Mouse (Mus musculus) embryonic facial prominence, embryonic 15.5 days (tissue): ENCODE data around the gene Rab1b. TPM values are rescaled to one million over a fixed set of nuclear protein-coding genes. Genes with fewer than 3 reads are reported as not detected.

ENCODE experiments used
- ATAC-seq: fragments of 200-750 bp; cut with Nextera tagmentation; 2 replicates; pipeline ENCODE4 v1.8.0; 2017; ENCODE audit warnings: low read depth, moderate TSS enrichment; ENCODE audit not compliant: insufficient number of reproducible peaks, low FRiP score, low TSS enrichment
- H3K27ac ChIP-seq: fragments of 300-500 bp; sonication (generic); replicated peaks from 2 replicates; pipeline ENCODE4 v1.5.1; 2015; ENCODE audit warnings: mild to moderate bottlenecking, inconsistent platforms
- H3K27me3 ChIP-seq: fragments of 300-500 bp; sonication (generic); 2 replicates; pipeline ENCODE4 v1.6.1; 2015; ENCODE audit warnings: inconsistent platforms
- H3K36me3 ChIP-seq: fragments of 300-500 bp; sonication (generic); 2 replicates; pipeline ENCODE4 v1.6.1; 2015; ENCODE audit warnings: mild to moderate bottlenecking, inconsistent platforms
- H3K4me1 ChIP-seq: fragments of 300-500 bp; sonication (generic); 2 replicates; pipeline ENCODE4 v1.6.1; 2015; ENCODE audit warnings: inconsistent platforms
- H3K4me2 ChIP-seq: fragments of 300-500 bp; sonication (generic); replicated peaks from 2 replicates; pipeline ENCODE4 v1.6.1; 2015; ENCODE audit warnings: mild to moderate bottlenecking, inconsistent platforms
- H3K4me3 ChIP-seq: fragments of 300-500 bp; sonication (generic); replicated peaks from 2 replicates; pipeline ENCODE4 v1.5.1; 2015; ENCODE audit warnings: mild to moderate bottlenecking, inconsistent platforms
- H3K9ac ChIP-seq: fragments of 300-500 bp; sonication (generic); 2 replicates; pipeline ENCODE4 v1.6.1; 2015; ENCODE audit warnings: inconsistent platforms
- H3K9me3 ChIP-seq: fragments of 300-500 bp; sonication (generic); replicated peaks from 2 replicates; pipeline ENCODE4 v1.6.1; 2016; ENCODE audit warnings: inconsistent platforms
- WGBS: fragments of 180-500 bp; shearing (Covaris S2); methylation state at CpG from one replicate; pipeline ENCODE4 v1.1.7; 2015; 5-methylcytosine and 5-hydroxymethylcytosine counted together
- polyA plus RNA-seq: library from polyadenylated mRNA; unstranded; fragments of >200 nt; fragmentation: Nextera tagmentation; extraction: Ambion mirVana; gene quantifications from 2 replicates; pipeline ENCODE4 v1.2.1, GENCODE M21; 2015

The Rab1b gene
- polyA plus RNA-seq, 1 experiment from 2014 or later = 270 TPM

DNA sequence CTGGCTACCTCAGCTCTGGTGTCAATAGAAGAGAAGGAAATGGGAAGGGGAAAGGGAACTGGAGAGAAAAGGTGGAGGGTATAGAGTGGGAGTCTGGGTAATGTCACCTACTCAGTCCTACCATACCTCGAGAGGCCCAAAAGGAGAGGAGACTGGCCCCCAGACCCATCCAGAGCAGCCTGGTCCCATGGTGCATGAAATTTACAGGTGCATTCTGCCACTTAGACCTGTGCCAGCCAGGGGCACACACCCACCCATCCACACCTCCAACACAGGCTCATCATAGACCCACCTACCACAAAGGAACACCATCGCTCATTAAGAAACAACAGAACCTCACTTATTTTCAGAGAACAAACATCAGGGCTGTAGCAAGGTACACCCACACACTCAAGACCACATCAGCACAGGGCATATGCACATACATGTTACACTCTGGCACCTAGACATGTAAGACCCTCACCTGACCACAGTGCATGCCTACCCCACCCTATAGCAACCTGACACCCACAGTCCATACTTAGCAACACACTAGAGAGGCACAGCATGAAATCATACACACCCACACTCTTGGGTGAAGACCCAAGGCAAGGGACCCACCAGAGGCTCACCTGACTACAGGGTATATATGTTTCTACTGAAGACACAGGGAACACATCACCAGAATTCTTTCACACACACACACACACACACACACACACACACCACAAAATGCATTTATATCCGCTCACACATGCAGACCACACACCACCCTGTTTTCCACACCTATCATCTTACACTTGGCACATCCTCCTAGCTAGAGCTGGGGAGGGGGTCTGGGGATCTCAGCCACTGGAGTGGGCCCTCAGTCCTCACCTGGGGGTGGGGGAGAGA, 22.7 kb downstream of the Rab1b start:
- Histone ChIP-seq H3K4me3 (peak overlapping the region; percentile 49; the same call in 1 of the 2 replicates), H3K36me3 (no peaks in the 10 kb centered on the region), H3K4me1 (peaks cover 24% of the 10 kb centered on the region), H3K4me2 (peak overlapping the region; percentile 91), H3K9ac (no peak overlapping the region), H3K9me3 (no peaks in the 10 kb centered on the region), H3K27me3 (peaks cover 65% of the 10 kb centered on the region), H3K27ac (no peak overlapping the region)
- no peak for ATAC-seq
- WGBS = 64% methylated on average over 3 of the region's 3 CpGs

DNA sequence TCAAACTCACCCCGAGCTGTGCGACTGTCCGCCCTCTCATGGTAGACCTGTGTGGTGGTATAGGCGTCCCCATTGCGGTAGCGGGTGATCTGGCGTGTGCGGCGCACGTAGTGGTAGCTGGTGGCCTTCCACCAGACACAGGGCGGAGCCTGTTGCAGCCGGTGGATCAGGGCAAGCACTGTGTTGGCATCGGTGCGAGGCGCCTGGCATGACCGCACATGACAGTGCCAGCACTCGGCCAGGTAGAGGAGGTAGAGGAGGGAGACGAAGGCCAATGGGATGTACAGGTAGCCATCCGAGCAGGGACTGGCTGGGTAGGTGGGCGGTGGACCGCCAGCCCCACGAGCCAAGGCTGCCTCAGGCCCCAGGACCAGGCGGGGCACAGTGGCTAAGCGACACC, 24.3 kb downstream of the Rab1b start:
- H3K9me3 ChIP-seq = no peaks in the 10 kb centered on the region
- no peak for ATAC-seq
- 69% methylated on average over 24 of the region's 24 CpGs for WGBS
- H3K4me1 ChIP-seq = peaks cover 18% of the 10 kb centered on the region
- H3K27me3 ChIP-seq = peaks cover 65% of the 10 kb centered on the region
- H3K36me3 ChIP-seq = no peaks in the 10 kb centered on the region
- H3K27ac ChIP-seq = no peak overlapping the region
- no peak overlapping the region for H3K9ac ChIP-seq
- no peak overlapping the region for H3K4me3 ChIP-seq
- no peak overlapping the region for H3K4me2 ChIP-seq

DNA sequence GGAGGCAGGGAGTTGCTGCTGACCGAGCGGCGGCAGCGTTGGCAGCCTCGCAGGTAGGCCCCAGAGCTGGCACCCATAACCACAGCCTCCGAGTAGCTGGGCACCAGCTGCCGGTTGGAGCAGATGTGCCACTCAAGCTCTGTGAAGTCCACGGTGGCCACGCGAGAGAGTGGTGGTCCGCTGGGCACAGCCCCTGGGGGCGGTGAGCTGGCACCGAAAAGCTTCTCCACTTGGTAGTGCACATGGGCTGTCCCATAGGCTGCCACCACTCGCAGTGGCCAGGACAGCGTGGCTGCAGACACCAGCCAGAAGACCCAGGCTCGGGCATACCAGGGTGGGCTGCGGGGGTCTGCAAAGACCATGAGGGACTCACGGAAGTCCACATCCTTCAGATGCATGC, 24.9 kb downstream of the Rab1b start:
- H3K9ac ChIP-seq = no peak overlapping the region
- no peak overlapping the region for H3K4me2 ChIP-seq
- peaks cover 65% of the 10 kb centered on the region for H3K27me3 ChIP-seq
- no peak for ATAC-seq
- no peaks in the 10 kb centered on the region for H3K36me3 ChIP-seq
- H3K4me1 ChIP-seq = peaks cover 14% of the 10 kb centered on the region
- H3K4me3 ChIP-seq = no peak overlapping the region
- H3K27ac ChIP-seq = no peak overlapping the region
- no peaks in the 10 kb centered on the region for H3K9me3 ChIP-seq
- WGBS = 69% methylated on average over 18 of the region's 18 CpGs

DNA sequence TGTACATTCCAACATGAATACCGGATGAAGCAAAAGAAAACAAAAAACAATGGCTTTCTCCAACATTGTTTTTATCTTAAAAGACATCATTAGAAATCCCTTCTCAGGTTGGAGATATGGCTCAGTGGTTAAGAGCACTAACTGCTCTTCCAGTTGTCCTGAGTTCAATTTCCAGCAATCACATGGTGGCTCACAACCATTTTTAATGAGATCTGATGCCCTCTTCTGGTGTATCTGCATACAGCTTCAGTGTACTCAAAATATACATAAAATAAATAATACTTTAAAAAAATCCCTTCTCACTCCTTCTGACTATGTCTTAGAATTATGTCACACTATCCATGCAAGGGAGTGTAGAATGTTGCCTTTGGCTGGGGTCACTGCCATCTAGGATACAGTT, 27.6 kb downstream of the Rab1b start:
- Histone ChIP-seq H3K4me2 (no peak overlapping the region), H3K4me3 (no peak overlapping the region), H3K27ac (no peak overlapping the region), H3K9me3 (no peaks in the 10 kb centered on the region), H3K4me1 (no peaks in the 10 kb centered on the region), H3K36me3 (no peaks in the 10 kb centered on the region), H3K27me3 (peaks cover 41% of the 10 kb centered on the region), H3K9ac (no peak overlapping the region)
- ATAC-seq = no peak
- 80% methylated on average over 1 of the region's 1 CpGs for WGBS

DNA sequence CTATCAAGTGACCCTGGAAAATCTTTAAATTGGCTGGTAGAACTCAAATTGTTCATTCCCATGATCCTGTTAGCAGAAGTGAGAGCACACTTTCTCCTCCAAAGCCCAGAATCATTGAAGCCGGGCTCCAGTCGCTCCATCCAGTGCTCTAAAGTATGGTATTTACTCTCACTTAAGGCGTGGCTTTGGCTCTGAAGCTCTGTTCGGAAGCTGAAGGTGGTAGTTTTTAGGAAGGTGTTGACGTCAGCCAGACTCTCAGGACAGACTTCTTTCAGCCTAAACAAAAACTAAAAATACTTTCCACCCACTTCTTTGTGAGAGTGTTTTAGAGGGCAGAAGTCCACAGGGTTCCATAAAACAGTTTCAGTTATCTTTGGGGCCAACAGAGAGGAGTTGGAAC, 33.4 kb downstream of the Rab1b start:
- no peak for ATAC-seq
- H3K4me1 ChIP-seq = peaks cover 43% of the 10 kb centered on the region
- peaks cover 3% of the 10 kb centered on the region for H3K27me3 ChIP-seq
- H3K9me3 ChIP-seq = no peaks in the 10 kb centered on the region
- H3K9ac ChIP-seq = no peak overlapping the region
- no peaks in the 10 kb centered on the region for H3K36me3 ChIP-seq
- H3K4me2 ChIP-seq = no peak overlapping the region
- WGBS = 33% methylated on average over 5 of the region's 5 CpGs
- no peak overlapping the region for H3K27ac ChIP-seq
- H3K4me3 ChIP-seq = peak overlapping the region; percentile 70; the same call in 1 of the 2 replicates

DNA sequence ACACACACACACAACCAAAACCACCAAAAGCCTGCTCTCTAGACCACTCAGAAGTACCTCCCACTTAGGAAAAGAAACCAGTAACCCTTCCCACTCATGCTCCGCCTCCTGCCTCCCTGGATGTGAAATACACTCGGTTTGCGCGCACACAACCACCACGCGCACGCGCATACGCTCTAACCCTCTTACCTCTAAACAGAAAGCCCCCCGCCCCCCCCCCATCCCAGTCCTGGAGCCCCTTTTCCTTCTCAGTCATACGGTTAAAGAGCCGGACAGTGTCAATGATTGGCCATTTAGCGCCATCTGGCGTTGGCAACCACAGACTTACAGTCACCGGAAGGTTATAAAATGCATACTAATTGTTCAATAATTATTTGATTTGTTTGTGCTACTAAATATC, 33.8 kb downstream of the Rab1b start:
- Histone ChIP-seq H3K27ac (peak overlapping the region; percentile 98), H3K4me1 (peaks cover 47% of the 10 kb centered on the region), H3K4me3 (peak overlapping the region; percentile 70), H3K36me3 (no peaks in the 10 kb centered on the region), H3K9me3 (no peaks in the 10 kb centered on the region), H3K9ac (no peak overlapping the region), H3K27me3 (peaks cover 6% of the 10 kb centered on the region), H3K4me2 (peak overlapping the region; percentile 82)
- 1% methylated on average over 15 of the region's 15 CpGs for WGBS
- no peak for ATAC-seq

DNA sequence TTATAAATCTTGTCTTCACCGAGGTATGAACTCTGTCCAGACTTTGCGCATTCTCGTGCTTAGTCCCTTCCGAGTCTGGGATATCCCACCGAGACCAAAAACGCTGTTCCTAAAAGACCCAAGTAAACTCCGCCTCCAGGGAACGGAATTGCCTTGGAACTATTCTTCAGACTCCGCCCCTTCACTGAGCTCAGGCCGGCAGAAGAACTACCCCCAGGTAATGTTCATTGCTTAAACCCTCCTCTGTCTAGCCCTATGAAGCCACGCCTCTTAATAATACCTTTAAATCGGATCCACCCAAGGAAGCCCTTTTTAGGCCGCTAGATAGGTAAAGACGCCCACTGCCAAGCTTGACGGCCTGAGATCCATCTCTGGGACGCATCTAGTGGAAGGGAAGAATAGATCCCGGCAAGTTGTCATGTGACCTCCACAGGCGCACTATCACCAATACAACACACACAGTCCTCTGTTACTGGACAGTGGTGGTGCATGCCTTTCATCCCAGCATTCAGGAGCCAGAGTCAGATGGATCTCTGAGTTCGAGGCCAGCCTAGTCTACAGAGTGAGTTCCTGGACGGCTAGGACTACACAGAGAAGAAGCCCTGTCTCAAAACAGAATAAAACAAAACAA, 34.4 kb downstream of the Rab1b start:
- no peaks in the 10 kb centered on the region for H3K9me3 ChIP-seq
- peak overlapping the region; percentile 98 for H3K27ac ChIP-seq
- peak overlapping the region; percentile 82 for H3K4me2 ChIP-seq
- H3K4me3 ChIP-seq = peak overlapping the region; percentile 70
- peaks cover 6% of the 10 kb centered on the region for H3K27me3 ChIP-seq
- H3K9ac ChIP-seq = peak overlapping the region; percentile 31
- 0 out of 2 replicates have a peak, but pooled peaks have one; percentile 1 for ATAC-seq
- H3K36me3 ChIP-seq = no peaks in the 10 kb centered on the region
- H3K4me1 ChIP-seq = peaks cover 53% of the 10 kb centered on the region
- WGBS = 2% methylated on average over 20 of the region's 20 CpGs

DNA sequence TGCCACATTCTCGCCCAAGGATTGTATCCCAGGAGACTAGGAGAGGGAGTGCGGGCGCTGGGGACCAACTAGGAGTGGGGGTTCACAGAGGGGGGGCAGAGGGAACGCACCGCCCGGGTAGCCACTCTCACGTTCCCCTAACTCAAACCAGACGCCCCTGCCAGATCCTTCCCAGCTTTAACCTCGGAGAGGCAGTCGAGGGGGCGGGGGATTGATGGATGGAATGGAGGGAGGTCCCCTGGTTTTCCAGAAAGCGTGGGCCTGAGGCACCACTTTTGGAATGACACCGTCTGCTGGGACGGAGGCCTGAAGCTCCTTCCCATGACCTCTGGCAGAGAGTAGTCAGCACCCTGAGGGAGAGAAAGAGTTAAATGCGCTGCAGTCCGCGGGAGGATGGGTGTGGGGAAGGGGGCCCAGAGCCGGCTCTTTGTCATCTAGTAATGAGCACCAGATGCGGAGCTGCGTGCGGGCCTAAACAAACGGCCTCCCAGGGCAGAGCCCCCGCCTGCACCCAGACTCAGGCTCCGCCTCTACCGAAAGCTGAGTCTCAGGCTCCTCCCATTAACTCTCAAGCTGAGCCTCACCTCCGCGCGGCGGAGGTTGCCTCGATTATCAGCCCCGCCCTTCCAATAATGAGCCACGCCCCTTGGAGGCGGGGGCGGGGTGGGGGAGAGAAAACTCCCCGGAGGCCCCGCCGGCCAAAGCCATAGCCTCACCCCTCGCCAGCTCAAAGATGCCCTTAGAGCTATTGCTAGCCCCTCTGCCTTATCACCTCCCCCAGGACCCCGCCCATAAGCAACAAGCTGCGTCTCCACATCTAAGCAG, 35.1 kb downstream of the Rab1b start:
- Histone ChIP-seq H3K27ac (peak overlapping the region; percentile 98), H3K27me3 (peaks cover 6% of the 10 kb centered on the region), H3K4me3 (peak overlapping the region; percentile 70), H3K4me1 (peaks cover 60% of the 10 kb centered on the region), H3K9me3 (no peaks in the 10 kb centered on the region), H3K4me2 (peak overlapping the region; percentile 82), H3K36me3 (no peaks in the 10 kb centered on the region), H3K9ac (peak overlapping the region; percentile 31)
- 1% methylated on average over 40 of the region's 40 CpGs for WGBS
- ATAC-seq = peak; percentile 90

DNA sequence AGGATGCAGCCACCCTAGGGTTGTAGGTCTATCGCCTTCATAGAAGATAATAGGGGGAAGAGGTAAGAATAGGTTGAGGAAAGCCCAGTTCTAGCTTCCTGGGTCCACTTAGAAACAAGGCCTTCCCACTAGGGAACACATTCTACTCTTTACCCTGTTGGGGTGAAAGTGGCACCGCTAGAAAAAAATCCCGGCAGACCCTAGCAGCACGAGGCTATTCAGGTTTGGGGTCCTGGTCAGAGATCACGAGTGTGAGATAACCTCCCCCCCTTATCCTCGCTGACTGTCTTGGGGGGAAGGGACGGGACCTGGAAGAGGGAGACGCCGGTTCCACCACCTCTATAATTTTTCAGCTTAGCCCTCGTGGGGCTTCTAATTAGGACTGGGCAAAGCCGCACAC, 35.8 kb downstream of the Rab1b start:
- Histone ChIP-seq H3K4me1 (peaks cover 62% of the 10 kb centered on the region), H3K9ac (peak overlapping the region; percentile 22; the same call in 1 of the 2 replicates), H3K36me3 (no peaks in the 10 kb centered on the region), H3K4me3 (peak overlapping the region; percentile 70), H3K9me3 (no peaks in the 10 kb centered on the region), H3K27me3 (peaks cover 6% of the 10 kb centered on the region), H3K27ac (peak overlapping the region; percentile 98), H3K4me2 (peak overlapping the region; percentile 82)
- no peak for ATAC-seq
- WGBS = 11% methylated on average over 11 of the region's 11 CpGs

DNA sequence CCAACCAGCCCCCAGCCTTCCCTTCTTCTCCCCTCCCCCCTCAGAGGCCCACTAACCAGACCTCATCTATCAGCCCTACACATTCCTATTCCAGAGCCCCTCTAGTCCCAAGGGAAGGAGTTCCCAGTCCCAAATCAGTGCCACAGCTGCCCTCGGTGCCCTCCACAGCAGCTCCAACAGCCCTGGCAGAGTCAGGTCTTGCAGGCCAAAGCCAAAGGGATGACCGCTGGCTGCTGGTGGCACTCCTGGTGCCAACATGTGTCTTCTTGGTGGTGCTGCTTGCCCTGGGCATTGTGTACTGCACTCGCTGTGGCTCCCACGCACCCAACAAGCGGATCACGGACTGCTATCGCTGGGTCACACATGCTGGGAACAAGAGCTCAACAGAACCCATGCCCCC, 36.9 kb downstream of the Rab1b start:
- Histone ChIP-seq H3K4me2 (peak overlapping the region; percentile 82), H3K27ac (peak overlapping the region; percentile 98), H3K4me1 (peaks cover 69% of the 10 kb centered on the region), H3K36me3 (no peaks in the 10 kb centered on the region), H3K27me3 (peaks cover 6% of the 10 kb centered on the region), H3K9ac (peak overlapping the region; percentile 7; the same call in 1 of the 2 replicates), H3K4me3 (peak overlapping the region; percentile 70), H3K9me3 (no peaks in the 10 kb centered on the region)
- 77% methylated on average over 7 of the region's 7 CpGs for WGBS
- no peak for ATAC-seq

DNA sequence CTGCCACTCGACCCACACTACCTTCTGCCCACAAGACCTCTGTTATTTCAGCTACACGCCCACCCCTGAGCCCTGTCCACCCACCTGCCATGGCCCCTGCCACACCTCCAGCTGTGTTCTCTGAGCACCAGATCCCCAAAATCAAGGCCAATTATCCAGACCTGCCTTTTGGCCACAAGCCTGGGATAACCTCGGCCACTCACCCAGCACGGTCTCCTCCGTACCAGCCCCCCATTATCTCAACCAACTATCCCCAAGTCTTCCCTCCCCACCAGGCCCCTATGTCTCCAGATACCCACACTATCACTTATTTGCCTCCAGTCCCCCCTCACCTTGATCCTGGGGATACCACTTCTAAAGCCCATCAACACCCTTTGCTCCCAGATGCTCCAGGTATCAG, 37.4 kb downstream of the Rab1b start:
- 73% methylated on average over 5 of the region's 5 CpGs for WGBS
- peak overlapping the region; percentile 70 for H3K4me3 ChIP-seq
- H3K27me3 ChIP-seq = peaks cover 6% of the 10 kb centered on the region
- ATAC-seq = no peak
- peak overlapping the region; percentile 88 for H3K9ac ChIP-seq
- no peaks in the 10 kb centered on the region for H3K9me3 ChIP-seq
- H3K27ac ChIP-seq = peak overlapping the region; percentile 98
- H3K36me3 ChIP-seq = no peaks in the 10 kb centered on the region
- H3K4me2 ChIP-seq = peak overlapping the region; percentile 82
- peaks cover 74% of the 10 kb centered on the region for H3K4me1 ChIP-seq
